Mouse (Mus musculus) cerebellum, adult 2 months (tissue): ENCODE results near the gene Pih1d1.

ENCODE experiments used
- CTCF ChIP-seq: fragments of 200-500 bp; IDR thresholded peaks from 2 replicates; pipeline ENCODE4 v1.5.1; 2011; ENCODE audit warnings: low read depth, mild to moderate bottlenecking, control low read depth, low read length, moderate library complexity, borderline replicate concordance; ENCODE audit not compliant: insufficient read depth
- POLR2A ChIP-seq: fragments of 200-500 bp; IDR thresholded peaks from 2 replicates; pipeline ENCODE4 v1.6.1; 2011; ENCODE audit warnings: low read length, control low read depth, borderline replicate concordance; ENCODE audit not compliant: insufficient read depth

DNA sequence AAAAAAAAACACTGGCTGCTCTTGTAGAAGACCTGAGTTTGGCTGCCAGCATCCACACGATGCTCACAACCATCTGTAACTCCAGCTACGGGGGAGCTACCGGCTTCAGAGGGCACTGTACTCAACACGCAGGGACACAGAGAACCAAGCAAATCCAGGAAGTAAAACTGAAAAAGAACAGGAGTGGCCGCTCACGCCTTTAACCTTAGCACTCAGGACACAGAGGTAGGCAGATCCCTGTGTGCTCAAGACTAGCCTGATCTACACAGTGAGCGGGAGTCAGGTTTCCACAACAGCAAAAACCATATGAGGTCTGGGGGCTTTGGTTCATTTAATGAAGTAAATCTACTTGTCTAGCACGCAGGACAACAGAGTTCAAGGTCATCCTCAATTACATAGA, 48.6 kb upstream of the Pih1d1 start:
- TF ChIP-seq CTCF (no peak), POLR2A (no peak)
